Mouse (Mus musculus): ENCODE data around the gene Cntn5.
A peak's percentile ranks its signal among the peaks of the same experiment; 100 is the strongest.
"Not testable (repeated sequence)": the region's sequence is repeated elsewhere in the genome, so short reads cannot be mapped to it uniquely, and the experiment has no call there.

The Cntn5 gene

GRCm38 (mm10) chr9:10650632-10651031 is 253.9 kb downstream of the Cntn5 start:
- DNase-seq = no peak

- DNase-seq = no peak
These were observed 258.6 kb downstream of the Cntn5 start for GRCm38 (mm10) chr9:10645951-10646350.

- DNase-seq = peak; percentile 38 to 63
These were observed 259.3 kb downstream of the Cntn5 start for GRCm38 (mm10) chr9:10645045-10645830.

DNA sequence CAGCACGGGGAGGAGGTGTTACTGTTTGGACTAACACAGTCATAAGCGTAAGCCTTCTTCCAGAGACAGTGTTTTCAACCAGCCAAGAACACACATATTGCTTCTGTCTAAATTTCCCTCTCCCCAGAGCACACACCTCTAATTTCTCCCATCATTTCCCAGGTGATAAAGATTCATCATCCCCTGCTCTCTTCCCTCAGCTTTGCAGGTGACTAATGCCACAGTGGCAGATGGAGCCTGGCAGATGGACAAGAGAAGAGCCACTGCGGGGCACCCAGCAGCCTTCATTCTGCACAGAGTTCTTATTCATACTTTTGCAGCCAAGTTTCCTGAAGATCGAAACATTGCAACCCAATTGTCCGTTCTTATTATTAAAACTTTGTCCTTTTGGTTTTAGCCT is 286.5 kb downstream of the Cntn5 start:
- peak; percentile 91 to 94 for DNase-seq

DNA sequence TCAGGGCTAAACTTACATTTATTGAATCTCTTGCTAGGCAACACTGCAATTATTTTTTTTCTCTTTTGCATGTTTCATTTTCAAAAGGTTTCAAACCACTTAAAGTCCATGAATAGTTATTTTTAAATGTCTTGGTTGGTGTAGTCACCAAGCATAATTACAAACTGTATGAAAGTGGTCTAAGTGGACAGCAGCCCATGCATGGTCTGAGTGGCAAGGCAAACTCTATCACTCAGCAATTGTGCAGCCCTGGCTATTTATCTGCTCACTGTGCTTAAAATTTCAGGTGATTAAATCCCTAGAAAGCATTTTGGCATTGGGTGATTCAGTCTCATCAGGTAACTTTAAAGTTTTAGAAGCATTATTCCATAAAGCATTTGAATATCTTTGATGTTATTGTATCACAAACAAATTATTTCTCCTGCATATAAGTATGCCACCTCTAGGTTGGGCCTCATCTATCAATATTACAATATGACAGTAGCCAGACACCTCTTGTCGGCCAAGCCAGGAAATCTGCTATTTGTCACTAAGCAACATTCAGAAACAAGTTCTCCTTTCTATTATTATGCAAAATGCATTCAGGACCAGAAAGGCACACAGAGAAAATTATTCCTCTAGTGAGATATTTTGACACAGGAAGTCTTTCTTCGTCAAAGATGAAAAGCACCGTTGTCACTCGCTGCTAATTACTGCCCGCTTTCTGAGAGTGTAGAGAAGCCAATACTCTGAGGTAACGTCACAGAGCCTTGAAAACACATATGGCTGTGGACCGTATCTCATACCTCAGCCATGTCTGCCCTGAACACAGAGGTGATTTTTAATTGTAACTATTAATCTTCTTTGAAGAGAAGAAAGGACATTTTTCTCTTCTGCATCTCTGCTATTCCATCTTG is 329.0 kb downstream of the Cntn5 start:
- DNase-seq = no peak

- no peak for DNase-seq
These were observed 334.7 kb downstream of the Cntn5 start for GRCm38 (mm10) chr9:10569830-10570229.

DNA sequence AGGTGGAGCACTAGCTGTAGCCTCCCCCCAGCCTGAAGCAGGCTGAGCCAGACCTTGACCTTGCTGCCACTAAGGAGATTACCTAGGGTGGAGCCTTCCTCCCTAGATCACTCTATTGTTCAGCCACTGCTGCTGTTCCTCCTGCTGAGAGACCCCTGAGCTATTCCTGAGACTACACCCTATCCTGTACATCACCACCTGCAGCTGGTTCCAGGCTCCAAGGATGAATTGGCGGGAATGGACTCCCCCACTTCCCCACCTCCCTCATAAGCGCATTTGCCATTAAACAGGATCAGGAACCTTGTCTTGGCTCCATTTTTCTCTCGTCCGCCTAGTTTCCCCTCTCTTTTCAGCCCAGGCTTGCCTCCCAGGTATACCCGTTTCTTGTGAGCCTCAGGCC is 363.7 kb downstream of the Cntn5 start:
- not testable (repeated sequence) for DNase-seq

- no peak for DNase-seq
These were observed 372.3 kb downstream of the Cntn5 start for GRCm38 (mm10) chr9:10532248-10532647.

GRCm38 (mm10) chr9:10531087-10531486 is 373.5 kb downstream of the Cntn5 start:
- no peak for DNase-seq

GRCm38 (mm10) chr9:10529528-10529927 is 375.0 kb downstream of the Cntn5 start:
- DNase-seq = no peak

DNA sequence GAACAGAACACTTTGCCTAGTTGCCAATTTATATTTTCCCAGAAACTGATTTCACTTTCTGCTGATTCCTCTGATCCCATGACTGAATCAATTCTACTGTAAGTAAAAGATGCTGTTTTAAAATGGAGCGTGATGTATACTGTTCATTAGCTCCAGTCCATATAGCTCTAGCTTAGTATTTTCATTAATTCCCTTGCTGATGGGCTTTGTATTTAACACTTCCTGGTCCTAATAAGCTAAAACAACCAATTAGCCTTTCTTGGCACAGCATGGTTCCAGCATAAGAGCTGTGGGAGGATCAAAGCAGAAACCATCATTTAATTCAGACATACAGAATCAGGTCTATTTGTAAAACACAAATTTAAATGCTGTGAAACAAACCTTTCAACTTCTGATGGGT is 375.5 kb downstream of the Cntn5 start:
- no peak for DNase-seq

DNA sequence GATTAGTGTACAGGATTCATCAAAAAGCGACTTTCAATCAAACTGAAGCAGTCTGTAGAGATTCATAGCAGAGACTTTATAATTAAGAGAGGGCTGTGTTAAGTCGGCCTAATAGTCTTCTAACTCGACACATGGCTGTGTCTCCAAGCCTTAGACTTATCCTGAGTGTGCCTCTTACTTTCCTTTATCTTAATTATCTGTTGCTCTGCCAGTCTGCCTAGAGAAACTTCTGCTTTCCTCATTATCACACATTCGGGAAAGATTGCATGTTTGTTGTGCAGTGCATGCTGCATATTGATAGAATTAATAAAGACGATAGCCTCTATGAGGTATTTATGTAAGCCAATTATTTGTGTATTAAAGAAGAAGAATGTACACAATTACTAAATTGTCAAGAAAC is 375.9 kb downstream of the Cntn5 start:
- DNase-seq = no peak

DNA sequence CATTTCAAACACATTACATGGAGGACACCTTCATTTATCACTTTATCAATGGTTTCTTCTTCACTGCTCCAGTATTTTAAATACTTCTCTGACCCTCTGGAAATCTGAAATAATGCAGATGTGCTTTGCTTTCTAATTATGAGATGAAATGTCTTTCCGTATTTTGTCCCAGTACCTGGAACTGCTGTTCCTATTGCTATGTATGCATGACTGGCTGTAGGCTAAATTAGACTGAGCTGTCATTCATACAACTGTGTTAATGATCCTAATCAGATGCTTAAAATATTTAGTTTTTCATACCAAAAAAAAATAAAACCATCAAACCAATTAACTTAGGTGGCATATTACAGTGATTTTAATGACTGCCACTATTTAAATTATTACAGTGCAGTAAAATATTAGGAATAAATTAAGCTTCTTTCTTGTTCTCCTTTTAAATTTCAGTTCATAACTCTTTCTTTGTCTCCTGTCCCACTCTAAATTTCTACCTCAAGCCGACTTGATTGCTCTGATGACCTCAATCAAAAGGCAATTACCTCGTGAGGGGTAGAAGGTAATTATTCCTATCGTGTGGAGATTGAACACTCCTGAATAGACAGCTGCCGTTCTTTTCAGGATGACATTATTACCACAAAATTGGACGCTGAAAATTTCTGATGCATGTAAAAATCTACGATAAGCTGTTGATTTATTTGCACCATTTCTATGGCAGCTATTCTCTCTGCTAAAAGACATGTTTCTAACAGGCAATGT is 378.5 kb downstream of the Cntn5 start:
- no peak for DNase-seq

GRCm38 (mm10) chr9:10522604-10523003 is 382.0 kb downstream of the Cntn5 start:
- DNase-seq = no peak

DNA sequence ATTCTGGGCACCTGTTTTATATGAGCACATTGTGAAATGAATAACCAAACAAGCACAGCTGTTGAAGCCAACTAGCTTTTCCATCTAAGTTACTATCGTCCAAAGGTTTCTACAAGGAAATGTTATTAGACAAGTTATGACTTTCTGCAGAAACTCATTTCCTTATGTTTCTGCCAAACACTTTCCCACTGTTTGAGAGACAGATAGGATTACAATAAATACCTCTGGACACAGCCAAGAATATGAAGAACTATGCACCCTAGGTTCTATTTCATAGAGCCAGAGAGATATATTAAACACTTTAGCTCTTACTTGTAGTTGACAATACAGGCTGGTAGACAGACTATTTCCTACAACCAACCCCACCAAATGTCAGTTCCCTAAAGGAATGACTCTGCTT is 383.5 kb downstream of the Cntn5 start:
- no peak for DNase-seq

DNA sequence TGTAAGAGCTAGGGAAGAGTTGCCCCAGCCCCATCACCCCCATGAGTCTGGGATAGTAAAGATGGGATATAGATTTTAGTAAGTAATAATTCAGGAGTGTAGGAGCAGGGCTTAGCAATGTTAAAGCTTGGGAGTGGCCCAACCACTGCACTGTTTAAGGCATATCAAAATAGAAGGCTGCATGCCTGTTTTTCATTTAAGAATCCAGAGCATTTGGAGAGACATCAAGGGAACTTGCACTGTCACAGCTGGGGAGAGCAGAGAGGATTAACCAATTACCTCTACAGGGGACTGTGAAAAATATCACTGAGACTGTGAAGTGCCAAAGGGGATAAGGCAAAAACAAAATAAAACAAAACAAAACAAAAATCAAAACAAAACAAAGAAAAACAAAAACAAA is 412.3 kb downstream of the Cntn5 start:
- no peak for DNase-seq

- DNase-seq = no peak
These were observed 433.0 kb downstream of the Cntn5 start for GRCm38 (mm10) chr9:10471484-10472125.

DNA sequence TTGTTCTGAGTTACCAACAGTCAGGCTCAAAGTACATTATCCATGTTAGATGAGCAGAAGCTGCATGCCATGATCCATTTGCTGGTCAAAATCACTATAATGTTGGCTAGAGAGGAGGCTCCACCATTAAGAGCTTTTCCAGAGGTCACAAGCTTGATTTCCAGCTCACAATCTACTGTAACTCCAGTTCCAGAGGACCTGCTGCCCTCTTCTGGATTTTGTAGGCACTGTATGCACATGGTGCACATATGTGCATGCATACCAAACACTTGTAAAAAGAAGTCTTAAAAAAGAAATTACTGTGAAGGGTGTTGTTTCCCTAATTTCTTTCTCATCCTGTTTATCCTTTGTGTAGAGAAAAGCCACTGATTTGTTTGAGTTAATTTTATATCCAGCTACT is 439.8 kb downstream of the Cntn5 start:
- no peak for DNase-seq

- DNase-seq = no peak
These were observed 446.7 kb downstream of the Cntn5 start for GRCm38 (mm10) chr9:10457900-10458299.

- DNase-seq = no peak
These were observed 455.5 kb downstream of the Cntn5 start for GRCm38 (mm10) chr9:10448987-10449563.

- no peak for DNase-seq
These were observed 457.2 kb downstream of the Cntn5 start for GRCm38 (mm10) chr9:10447220-10447837.

GRCm38 (mm10) chr9:10412075-10412474 is 492.5 kb downstream of the Cntn5 start:
- DNase-seq = no peak
